Mouse (Mus musculus): ENCODE results near the gene Dbi.
A peak's percentile ranks its signal among the peaks of the same experiment; 100 is the strongest.

The Dbi gene

GRCm38 (mm10) chr1:120082957-120083585, 37.8 kb downstream of the Dbi start:
- peak; percentile 71 for DNase-seq

- no peak for DNase-seq
These were observed 40.2 kb downstream of the Dbi start for GRCm38 (mm10) chr1:120080632-120081031.

GRCm38 (mm10) chr1:120077746-120078410, 43.0 kb downstream of the Dbi start:
- DNase-seq, result no peak

- DNase-seq, result no peak
These were observed 45.4 kb downstream of the Dbi start for GRCm38 (mm10) chr1:120075507-120075906.

- DNase-seq, result peak; percentile 61
These were observed 45.9 kb downstream of the Dbi start for GRCm38 (mm10) chr1:120074931-120075330.

GRCm38 (mm10) chr1:120074307-120074702, 46.6 kb downstream of the Dbi start:
- no peak for DNase-seq

- DNase-seq, result peak; percentile 95
These were observed 47.2 kb downstream of the Dbi start, which contains the start of gene Tmem37 for GRCm38 (mm10) chr1:120073519-120074306. Gene Tmem37, minus strand, starts transcription at chr1:120074074.

GRCm38 (mm10) chr1:120072900-120073299, 48.0 kb downstream of the Dbi start:
- DNase-seq, result peak; percentile 92

GRCm38 (mm10) chr1:120071133-120071532, 49.7 kb downstream of the Dbi start:
- DNase-seq, result no peak

GRCm38 (mm10) chr1:120070168-120070567, 50.7 kb downstream of the Dbi start:
- DNase-seq, result no peak

GRCm38 (mm10) chr1:120069120-120069519, 51.8 kb downstream of the Dbi start:
- no peak for DNase-seq

- DNase-seq, result no peak
These were observed 54.3 kb downstream of the Dbi start for GRCm38 (mm10) chr1:120066625-120067024.

- no peak for DNase-seq
These were observed 54.7 kb downstream of the Dbi start for GRCm38 (mm10) chr1:120066159-120066558.

- DNase-seq, result no peak
These were observed 56.7 kb downstream of the Dbi start for GRCm38 (mm10) chr1:120064036-120064682.

All from kidney, postnatal 10 days (tissue).